Comparison of ENCODE assay signal across 21 mouse cellular contexts in the genomic region with DNA sequence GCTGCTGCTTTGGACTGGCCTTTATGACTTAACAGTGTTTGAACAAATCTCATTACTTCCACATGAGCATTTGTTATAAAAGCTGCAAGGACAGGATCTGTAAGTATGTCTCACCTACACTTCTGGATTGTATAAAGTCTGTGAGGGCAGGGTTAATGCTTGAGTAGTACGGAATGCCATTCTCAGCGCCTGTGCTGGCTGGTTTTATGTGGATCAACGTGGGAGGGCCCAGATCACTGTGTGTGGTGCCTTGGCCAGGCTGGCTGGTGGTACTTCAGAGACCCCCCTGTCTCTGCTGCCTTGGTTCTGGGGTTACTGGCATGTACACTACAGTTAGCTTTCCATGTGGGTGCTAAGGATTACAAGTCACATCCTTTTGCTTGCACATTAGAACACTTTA.
DNase-seq lines count a peak whose midpoint lies in the region; ATAC-seq and TF ChIP-seq lines count a peak whose summit lies in the region.
"Had no signal": no experiment of that assay in that cellular context is flagged by ENCODE, and none has a peak within 500 bp of the region (broad histone marks: within the 10 kb centered on the region; RNA-seq: fewer than 3 reads in every experiment).

No protein-coding gene starts in this region.

- TF ChIP-seq CTCF in lung, postnatal 0 days (IDR thresholded peaks at IDR 0.05) = no peak
- no peak for TF ChIP-seq CTCF in lung, adult 2 months (IDR thresholded peaks at IDR 0.05; ENCODE audit: insufficient read depth, low read length)

- H3K9me3 ChIP-seq in lung, postnatal 0 days (ENCODE audit: low read length) = no peaks in the 10 kb centered on the region
- no peaks in the 10 kb centered on the region for H3K9me3 ChIP-seq in limb, embryonic 11.5 days (ENCODE audit: control insufficient read depth, low read length)
- no peaks in the 10 kb centered on the region for H3K9me3 ChIP-seq in heart, embryonic 10.5 days
- H3K9me3 ChIP-seq: embryonic facial prominence, embryonic 15.5 days; forebrain, embryonic 15.5 days; liver, embryonic 15.5 days; midbrain, embryonic 10.5 days had no signal

- WGBS in lung, postnatal 0 days = 31% methylated on average over 3 of the region's 3 CpGs
- 28% methylated on average over 3 of the region's 3 CpGs for WGBS in lung, adult 2 months
- WGBS in limb, embryonic 11.5 days = 18% methylated on average over 3 of the region's 3 CpGs
- WGBS in heart, embryonic 10.5 days = 65% methylated on average over 3 of the region's 3 CpGs

- no peaks in the 10 kb centered on the region; the same call in 1 of the 2 replicates for H3K4me1 ChIP-seq in lung, postnatal 0 days (ENCODE audit: insufficient read depth, low read depth, low read length)
- H3K4me1 ChIP-seq in lung, adult 2 months (ENCODE audit: control insufficient read depth, insufficient read depth, low read length) = no peaks in the 10 kb centered on the region; the same call in 1 of the 2 replicates
- H3K4me1 ChIP-seq in limb, embryonic 11.5 days (ENCODE audit: control insufficient read depth, insufficient read depth, low read length) = no peaks in the 10 kb centered on the region
- peaks cover 6% of the 10 kb centered on the region; the same call in 1 of the 2 replicates for H3K4me1 ChIP-seq in heart, embryonic 10.5 days
- H3K4me1 ChIP-seq: embryonic facial prominence, embryonic 15.5 days; midbrain, embryonic 10.5 days had no signal

- H3K36me3 ChIP-seq in lung, postnatal 0 days (ENCODE audit: insufficient read depth, low read length) = no peaks in the 10 kb centered on the region
- no peaks in the 10 kb centered on the region for H3K36me3 ChIP-seq in limb, embryonic 11.5 days (ENCODE audit: control insufficient read depth, insufficient read depth, low read length)
- peaks cover 6% of the 10 kb centered on the region; the same call in 1 of the 2 replicates for H3K36me3 ChIP-seq in heart, embryonic 10.5 days
- H3K36me3 ChIP-seq: embryonic facial prominence, embryonic 15.5 days; liver, embryonic 15.5 days had no signal

- no peak for TF ChIP-seq POLR2A in lung, adult 2 months (IDR thresholded peaks at IDR 0.05; ENCODE audit: borderline replicate concordance, extremely low read depth, low read depth, low read length)

- H3K27ac ChIP-seq in lung, postnatal 0 days (ENCODE audit: low read length) = no peak overlapping the region
- H3K27ac ChIP-seq in limb, embryonic 11.5 days (replicated peaks; ENCODE audit: low read depth, low read length) = peak overlapping the region; percentile 66
- no peak overlapping the region for H3K27ac ChIP-seq in heart, embryonic 10.5 days
- H3K27ac ChIP-seq: embryonic facial prominence, embryonic 15.5 days; forebrain, embryonic 15.5 days; hindbrain, embryonic 14.5 days; liver, embryonic 15.5 days; midbrain, embryonic 10.5 days; stomach, postnatal 0 days had no signal

- peak; percentile 12 for DNase-seq in embryo, embryonic 10 days (ENCODE audit: low spot score)
- no peak for DNase-seq in embryo, embryonic 10.5 days (ENCODE audit: low spot score)
- DNase-seq in lung, postnatal 0 days (ENCODE audit: low spot score) = peak; percentile 47
- DNase-seq in lung, adult 2 months = no peak
- peak; percentile 64 for DNase-seq in forelimb bud, embryonic 11.5 days (ENCODE audit: low read depth, low spot score)
- DNase-seq in limb, embryonic 11.5 days (ENCODE audit: low spot score) = peak; percentile 53
- no peak for DNase-seq in heart, embryonic 10.5 days (ENCODE audit: low spot score)
- DNase-seq: adrenal gland, postnatal 25 days; gastrocnemius, postnatal 14 days; heart, adult 18-20 months; kidney, postnatal 4 days; layer of hippocampus, adult 9-11 months; liver; right cerebral cortex, postnatal 14 days had no signal

- H3K9ac ChIP-seq in lung, postnatal 0 days (replicated peaks; ENCODE audit: low read depth) = no peak overlapping the region
- no peak overlapping the region for H3K9ac ChIP-seq in limb, embryonic 11.5 days (ENCODE audit: low read length)
- H3K9ac ChIP-seq: embryonic facial prominence, embryonic 15.5 days; forebrain, embryonic 15.5 days; hindbrain, embryonic 14.5 days; liver, embryonic 15.5 days had no signal

- H3K27me3 ChIP-seq in lung, postnatal 0 days (replicated peaks; ENCODE audit: insufficient read depth, low read length) = no peaks in the 10 kb centered on the region
- no peaks in the 10 kb centered on the region for H3K27me3 ChIP-seq in limb, embryonic 11.5 days (ENCODE audit: control insufficient read depth, insufficient read depth, low read length)
- H3K27me3 ChIP-seq in heart, embryonic 10.5 days (ENCODE audit: insufficient read depth, poor library complexity, severe bottlenecking) = no peaks in the 10 kb centered on the region
- H3K27me3 ChIP-seq: embryonic facial prominence, embryonic 15.5 days; forebrain, embryonic 15.5 days; liver, embryonic 15.5 days had no signal

- no peak overlapping the region for H3K4me3 ChIP-seq in lung, postnatal 0 days (ENCODE audit: low read depth, low read length)
- H3K4me3 ChIP-seq in lung, adult 2 months (replicated peaks; ENCODE audit: extremely low read depth, low read depth, low read length) = no peak overlapping the region
- H3K4me3 ChIP-seq in limb, embryonic 11.5 days (ENCODE audit: low read depth, low read length) = no peak overlapping the region
- no peak overlapping the region for H3K4me3 ChIP-seq in heart, embryonic 10.5 days
- H3K4me3 ChIP-seq: embryonic facial prominence, embryonic 15.5 days; forebrain, embryonic 15.5 days; liver, embryonic 15.5 days; midbrain, embryonic 10.5 days had no signal

- no peak for TF ChIP-seq EP300 in lung, postnatal 0 days (IDR thresholded peaks at IDR 0.05)

- peak; percentile 67 for ATAC-seq in lung, postnatal 0 days
- ATAC-seq in limb, embryonic 11.5 days (ENCODE audit: insufficient number of reproducible peaks, low FRiP score, low TSS enrichment, low read depth) = 0 out of 2 replicates have a peak, but pooled peaks have one; percentile 44
- ATAC-seq in granulocyte monocyte progenitor cell, adult 5-6 weeks (replicated peaks; ENCODE audit: poor library complexity, severe bottlenecking) = no peak
- ATAC-seq: forebrain, embryonic 15.5 days had no signal

- H3K4me2 ChIP-seq in lung, postnatal 0 days (replicated peaks; ENCODE audit: low read depth, low read length) = no peak overlapping the region
- no peak overlapping the region for H3K4me2 ChIP-seq in limb, embryonic 11.5 days (ENCODE audit: low read depth, severe bottlenecking)
- H3K4me2 ChIP-seq: embryonic facial prominence, embryonic 15.5 days; forebrain, embryonic 15.5 days; hindbrain, embryonic 14.5 days; liver, embryonic 15.5 days had no signal

Comparison
In these comparisons a context has a peak if more than half of its experiments do, and no peak if none do; other contexts are left out.
1. DNase-seq: peak in embryo, embryonic 10 days (single experiment), lung, postnatal 0 days (single experiment), forelimb bud, embryonic 11.5 days (single experiment) and limb, embryonic 11.5 days (single experiment); none in embryo, embryonic 10.5 days (single experiment), lung, adult 2 months (single experiment) and heart, embryonic 10.5 days (single experiment).